Mouse (Mus musculus): ENCODE measurements at regions not wholly inside any gene's neighbourhood (a gene's known extent, or its start where the extent isn't known, plus 50 kb on each side); places are given as distances from the start of the nearest gene placed in this dataset.
A peak's percentile ranks its signal among the peaks of the same experiment; 100 is the strongest.

DNA sequence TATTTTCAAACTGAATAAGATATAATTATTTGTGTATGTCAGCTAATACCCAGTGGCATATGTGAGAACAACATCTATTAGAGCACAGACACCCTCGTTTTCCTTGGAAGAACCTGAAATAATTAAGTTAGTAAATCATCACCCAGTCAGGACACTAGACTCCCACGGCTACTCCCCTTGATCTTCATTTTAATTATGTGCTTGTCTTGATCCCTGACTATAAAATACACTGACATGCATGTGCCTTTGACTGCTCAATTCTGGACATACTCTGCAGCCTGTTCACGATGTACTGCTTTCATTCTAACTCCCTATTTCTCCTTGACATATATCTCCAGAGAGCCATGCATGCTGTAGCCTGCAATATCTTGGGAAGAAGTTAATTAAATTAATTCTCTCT lies 232.7 kb upstream of the Atxn7l3b start:
- no peak for DNase-seq

DNA sequence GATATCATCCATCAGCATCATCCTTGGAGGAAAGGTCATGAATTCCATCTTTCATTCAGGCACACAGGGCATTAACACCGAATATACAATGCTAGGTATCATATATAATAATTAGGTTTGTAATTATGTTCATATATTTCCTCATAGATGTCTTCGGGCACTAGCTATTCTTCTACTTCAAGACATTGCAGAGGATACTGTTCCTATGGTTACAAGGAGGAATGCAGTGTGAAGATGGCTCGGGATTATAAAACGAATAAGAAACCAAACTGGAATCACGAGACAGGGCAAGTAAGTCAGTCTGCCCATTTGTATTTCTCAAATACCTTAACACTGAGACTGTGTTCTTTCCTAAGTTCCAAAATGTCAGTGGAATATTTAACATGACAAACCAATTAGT lies 231.3 kb upstream of the Atxn7l3b start:
- DNase-seq: no peak

DNA sequence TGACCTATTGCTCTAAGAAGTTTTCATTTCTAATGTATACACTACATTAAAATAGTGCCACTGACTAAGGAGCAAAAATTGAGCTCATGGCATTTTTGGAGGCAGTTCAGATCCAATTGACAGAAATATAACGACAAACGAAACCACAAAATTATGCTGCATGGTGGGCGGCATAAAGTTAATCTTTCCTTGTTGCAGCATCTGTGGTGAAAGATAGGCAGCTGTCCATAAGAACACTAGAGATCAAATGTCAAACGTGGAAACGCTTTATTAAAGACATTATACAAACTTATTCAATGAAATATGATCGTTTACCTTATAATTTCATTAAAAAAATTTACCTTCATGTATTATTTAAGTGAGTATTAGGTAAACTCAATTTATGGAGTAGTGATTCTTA lies 230.2 kb upstream of the Atxn7l3b start:
- no peak for DNase-seq

DNA sequence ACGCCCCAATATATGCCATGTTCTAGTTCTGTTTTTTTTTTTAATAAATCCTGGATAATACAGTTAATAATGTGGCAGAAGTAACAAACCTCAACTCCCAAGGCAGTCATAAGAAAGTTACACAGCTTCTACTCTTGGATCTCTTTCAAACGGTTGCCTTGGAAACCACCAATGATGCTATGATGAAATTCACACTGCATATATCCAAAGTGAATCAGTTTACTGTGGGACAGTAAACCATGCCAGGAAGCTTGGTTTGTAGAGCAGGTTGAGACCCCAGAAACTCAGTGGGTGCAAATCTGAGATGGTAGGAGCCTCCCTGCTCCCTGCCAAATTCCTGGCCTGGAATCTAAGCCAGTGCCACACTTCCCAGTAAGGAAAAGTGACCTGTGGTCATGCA lies 212.8 kb upstream of the Atxn7l3b start:
- peak; percentile 17 for DNase-seq

DNA sequence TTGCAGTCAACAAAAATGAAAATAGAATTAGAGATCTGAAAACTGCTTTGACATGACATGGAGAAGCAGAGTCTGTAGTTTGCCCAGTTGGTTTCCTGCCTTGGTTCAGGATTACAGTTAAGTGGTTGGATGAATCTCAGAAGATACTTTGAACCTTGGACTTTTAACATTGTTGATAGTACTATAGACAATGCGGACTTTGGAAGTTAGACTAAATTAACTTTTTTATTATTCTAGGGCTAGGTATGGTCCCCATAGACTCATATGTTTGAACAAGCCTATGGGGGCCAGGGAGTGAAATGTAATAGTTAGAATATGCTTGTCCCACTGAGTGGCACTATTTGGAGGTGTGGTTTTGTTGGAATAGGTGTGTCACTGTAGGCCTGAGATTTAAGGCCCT lies 186.2 kb upstream of the Atxn7l3b start:
- no peak for DNase-seq

DNA sequence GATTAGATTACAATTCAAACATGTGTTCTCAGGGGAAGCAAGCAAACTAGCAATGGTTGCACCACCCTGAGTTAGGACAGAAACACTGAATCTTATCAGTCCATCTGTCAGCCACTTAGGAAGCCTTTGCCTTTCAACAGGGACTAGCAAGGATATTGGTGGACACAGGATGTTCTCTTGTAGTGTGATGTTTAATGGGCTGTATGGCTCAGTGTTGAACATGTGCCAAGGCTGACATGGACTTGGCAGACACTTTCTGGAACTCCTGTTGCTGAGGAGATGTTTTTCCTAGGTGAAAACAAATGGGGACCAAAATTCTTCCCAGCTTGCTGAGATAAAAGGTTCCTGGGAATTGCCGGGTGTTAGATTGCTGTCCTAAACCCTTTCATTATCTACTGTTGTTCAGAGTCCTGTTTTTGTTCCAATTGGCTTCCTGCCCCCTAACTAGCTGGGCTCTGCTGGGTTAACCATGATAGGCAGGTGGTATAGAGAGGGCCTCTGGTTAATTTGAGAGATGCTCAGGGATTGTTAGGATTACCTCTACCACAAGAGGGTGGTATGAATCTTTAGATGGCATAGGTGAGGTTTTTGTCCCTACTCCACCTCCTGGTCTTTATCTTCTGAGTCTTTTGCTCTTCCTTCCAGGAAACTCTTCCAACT lies 177.1 kb upstream of the Atxn7l3b start:
- no peak for DNase-seq

DNA sequence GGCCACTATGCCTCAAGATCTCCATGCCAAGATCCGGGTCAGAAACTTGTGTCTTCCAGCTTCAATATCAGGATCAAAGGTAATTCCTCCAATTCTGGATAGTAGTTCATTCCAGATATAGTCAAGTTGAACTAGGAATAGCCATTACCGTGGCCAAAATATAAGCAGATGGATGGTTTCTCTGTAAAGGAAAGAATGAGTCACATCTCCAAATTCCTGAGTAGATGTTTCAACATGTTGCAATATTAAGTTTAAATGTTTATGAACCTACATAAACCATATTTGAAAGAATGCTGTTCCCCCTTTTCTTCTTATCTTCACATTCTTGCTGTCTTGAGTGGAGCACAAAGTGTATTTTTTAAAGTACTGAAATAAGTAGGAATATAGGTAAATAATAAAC lies 176.5 kb upstream of the Atxn7l3b start:
- no peak for DNase-seq
